Mouse (Mus musculus) embryonic facial prominence, embryonic 13.5 days (tissue): Measurements from ENCODE around the gene Cyb561a3. TPM values are rescaled to one million over a fixed set of nuclear protein-coding genes. Genes with fewer than 3 reads are reported as not detected.

Source experiments
- ATAC-seq: fragments of 200-750 bp; cut with Nextera tagmentation; 2 replicates; pipeline ENCODE4 v1.8.0; 2017; ENCODE audit warnings: low read depth; ENCODE audit not compliant: insufficient number of reproducible peaks, insufficient read depth, low FRiP score, low TSS enrichment
- H3K27ac ChIP-seq: fragments of 300-500 bp; sonication (generic); 2 replicates; pipeline ENCODE4 v1.5.1; 2015; ENCODE audit warnings: moderate library complexity, mild to moderate bottlenecking, inconsistent platforms
- H3K27me3 ChIP-seq: fragments of 300-500 bp; sonication (generic); 2 replicates; pipeline ENCODE4 v1.6.1; 2015; ENCODE audit warnings: mild to moderate bottlenecking, inconsistent platforms
- H3K36me3 ChIP-seq: fragments of 300-500 bp; sonication (generic); 2 replicates; pipeline ENCODE4 v1.6.1; 2015; ENCODE audit warnings: mild to moderate bottlenecking, inconsistent platforms
- H3K4me1 ChIP-seq: fragments of 300-500 bp; sonication (generic); 2 replicates; pipeline ENCODE4 v1.6.1; 2015; ENCODE audit warnings: inconsistent platforms
- H3K4me2 ChIP-seq: fragments of 300-500 bp; sonication (generic); 2 replicates; pipeline ENCODE4 v1.6.1; 2015; ENCODE audit warnings: moderate library complexity, mild to moderate bottlenecking, inconsistent platforms
- H3K4me3 ChIP-seq: fragments of 300-500 bp; sonication (generic); 2 replicates; pipeline ENCODE4 v1.5.1; 2015; ENCODE audit warnings: mild to moderate bottlenecking, inconsistent platforms
- H3K9ac ChIP-seq: fragments of 300-500 bp; sonication (generic); 2 replicates; pipeline ENCODE4 v1.6.1; 2015; ENCODE audit warnings: mild to moderate bottlenecking, inconsistent platforms
- H3K9me3 ChIP-seq: fragments of 300-500 bp; sonication (generic); 2 replicates; pipeline ENCODE4 v1.6.1; 2016; ENCODE audit warnings: inconsistent platforms
- WGBS: fragments of 180-500 bp; shearing (Covaris S2); methylation state at CpG from one replicate; pipeline ENCODE4 v1.1.7; 2015; ENCODE audit warnings: mixed read lengths; 5-methylcytosine and 5-hydroxymethylcytosine counted together
- polyA plus RNA-seq: library from polyadenylated mRNA; unstranded; fragments of >200 nt; fragmentation: Nextera tagmentation; extraction: Ambion mirVana; gene quantifications from 2 replicates; pipeline ENCODE4 v1.2.1, GENCODE M21; 2015

Cyb561a3 gene
- polyA plus RNA-seq, 1 experiment from 2014 or later = 18.7 TPM

- no peak overlapping the region for H3K4me3 ChIP-seq
- no peaks in the 10 kb centered on the region for H3K27me3 ChIP-seq
- H3K9ac ChIP-seq = no peak overlapping the region
- no peak overlapping the region for H3K4me2 ChIP-seq
- no peak for ATAC-seq
- no peaks in the 10 kb centered on the region for H3K4me1 ChIP-seq
- H3K9me3 ChIP-seq = no peaks in the 10 kb centered on the region
- H3K27ac ChIP-seq = no peak overlapping the region
- H3K36me3 ChIP-seq = peaks cover 13% of the 10 kb centered on the region
- WGBS = 87% methylated on average over 4 of the region's 4 CpGs
These were observed 11.8 kb upstream of the Cyb561a3 start for GRCm38 (mm10) chr19:10565217-10565616.

GRCm38 (mm10) chr19:10569627-10570026, 7.3 kb upstream of the Cyb561a3 start:
- WGBS = 95% methylated on average over 6 of the region's 6 CpGs
- Histone ChIP-seq H3K36me3 (peaks cover 53% of the 10 kb centered on the region), H3K4me2 (no peak overlapping the region), H3K9ac (no peak overlapping the region), H3K4me1 (no peaks in the 10 kb centered on the region), H3K27me3 (no peaks in the 10 kb centered on the region), H3K9me3 (no peaks in the 10 kb centered on the region), H3K27ac (no peak overlapping the region), H3K4me3 (no peak overlapping the region)
- no peak for ATAC-seq

DNA sequence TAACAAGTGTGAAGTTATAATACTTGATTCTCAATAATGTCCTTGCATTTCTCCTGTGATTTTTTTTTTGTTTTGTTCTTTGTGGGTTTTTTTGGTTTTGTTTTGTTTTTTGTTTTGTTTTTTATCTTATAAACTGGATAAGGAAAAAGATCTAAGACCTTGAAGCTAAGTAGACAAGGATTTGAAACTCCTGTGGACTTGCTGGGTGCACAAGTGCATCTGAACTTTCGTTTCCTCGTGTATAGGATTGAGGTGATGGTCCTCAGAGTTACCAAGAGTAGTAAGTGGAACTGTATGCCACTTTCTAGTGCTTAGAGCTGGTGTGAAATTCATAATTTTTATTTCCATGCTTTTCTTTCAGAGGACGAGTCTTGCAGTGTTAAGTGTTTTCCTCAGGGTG, 3.1 kb downstream of the Cyb561a3 start:
- WGBS = 66% methylated on average over 3 of the region's 3 CpGs
- Histone ChIP-seq H3K9ac (no peak overlapping the region), H3K4me2 (no peak overlapping the region), H3K27me3 (no peaks in the 10 kb centered on the region), H3K36me3 (peaks cover 9% of the 10 kb centered on the region), H3K4me3 (no peak overlapping the region), H3K27ac (no peak overlapping the region), H3K4me1 (peaks cover 18% of the 10 kb centered on the region), H3K9me3 (no peaks in the 10 kb centered on the region)
- ATAC-seq = no peak

GRCm38 (mm10) chr19:10580761-10581160, 3.8 kb downstream of the Cyb561a3 start:
- H3K36me3 ChIP-seq = peaks cover 7% of the 10 kb centered on the region
- H3K4me3 ChIP-seq = no peak overlapping the region
- H3K9me3 ChIP-seq = no peaks in the 10 kb centered on the region
- ATAC-seq = no peak
- no peaks in the 10 kb centered on the region for H3K27me3 ChIP-seq
- H3K9ac ChIP-seq = no peak overlapping the region
- H3K4me1 ChIP-seq = peaks cover 18% of the 10 kb centered on the region
- WGBS = 83% methylated on average over 3 of the region's 3 CpGs
- H3K27ac ChIP-seq = no peak overlapping the region
- H3K4me2 ChIP-seq = no peak overlapping the region

- Histone ChIP-seq H3K27me3 (no peaks in the 10 kb centered on the region), H3K9ac (no peak overlapping the region), H3K27ac (no peak overlapping the region), H3K4me3 (no peak overlapping the region), H3K9me3 (no peaks in the 10 kb centered on the region), H3K36me3 (peaks cover 10% of the 10 kb centered on the region), H3K4me2 (no peak overlapping the region), H3K4me1 (peaks cover 13% of the 10 kb centered on the region)
- no peak for ATAC-seq
- 85% methylated on average over 6 of the region's 6 CpGs for WGBS
These were observed 5.0 kb downstream of the Cyb561a3 start for GRCm38 (mm10) chr19:10581984-10582383.

- no peak overlapping the region for H3K4me2 ChIP-seq
- no peak overlapping the region for H3K27ac ChIP-seq
- H3K9ac ChIP-seq = no peak overlapping the region
- no peak for ATAC-seq
- H3K27me3 ChIP-seq = no peaks in the 10 kb centered on the region
- no peaks in the 10 kb centered on the region for H3K9me3 ChIP-seq
- H3K4me3 ChIP-seq = no peak overlapping the region
- peaks cover 4% of the 10 kb centered on the region for H3K4me1 ChIP-seq
- H3K36me3 ChIP-seq = peaks cover 14% of the 10 kb centered on the region
- 81% methylated on average over 7 of the region's 7 CpGs for WGBS
These were observed 6.7 kb downstream of the Cyb561a3 start for GRCm38 (mm10) chr19:10583550-10584146.

DNA sequence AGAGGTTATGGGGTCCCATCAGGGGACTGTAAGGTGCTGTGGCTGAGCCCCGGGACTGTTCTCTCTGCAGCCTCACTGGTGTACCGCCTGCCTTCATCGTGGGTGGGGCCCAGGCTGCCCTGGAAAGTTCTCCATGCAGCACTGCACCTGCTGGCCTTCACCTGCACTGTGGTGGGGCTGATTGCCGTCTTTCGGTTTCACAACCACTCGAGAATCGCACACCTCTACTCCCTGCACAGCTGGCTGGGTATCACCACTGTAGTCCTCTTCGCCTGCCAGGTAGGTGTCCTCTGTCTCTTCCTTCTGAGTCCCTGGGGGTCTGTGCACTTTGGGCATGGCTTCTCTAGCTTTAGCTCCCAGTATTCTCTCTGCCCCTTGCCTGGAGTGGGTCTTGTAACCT, 8.1 kb downstream of the Cyb561a3 start:
- H3K4me1 ChIP-seq = peaks cover 11% of the 10 kb centered on the region
- peaks cover 14% of the 10 kb centered on the region for H3K36me3 ChIP-seq
- no peaks in the 10 kb centered on the region for H3K9me3 ChIP-seq
- WGBS = 86% methylated on average over 8 of the region's 8 CpGs
- H3K9ac ChIP-seq = no peak overlapping the region
- H3K27me3 ChIP-seq = no peaks in the 10 kb centered on the region
- no peak overlapping the region for H3K4me2 ChIP-seq
- H3K4me3 ChIP-seq = no peak overlapping the region
- no peak for ATAC-seq
- no peak overlapping the region for H3K27ac ChIP-seq

GRCm38 (mm10) chr19:10587231-10587630, 10.3 kb downstream of the Cyb561a3 start:
- H3K9ac ChIP-seq = no peak overlapping the region
- no peak for ATAC-seq
- H3K27ac ChIP-seq = no peak overlapping the region
- no peak overlapping the region for H3K4me3 ChIP-seq
- H3K27me3 ChIP-seq = no peaks in the 10 kb centered on the region
- no peak overlapping the region for H3K4me2 ChIP-seq
- 83% methylated on average over 8 of the region's 8 CpGs for WGBS
- peaks cover 20% of the 10 kb centered on the region for H3K36me3 ChIP-seq
- peaks cover 11% of the 10 kb centered on the region for H3K4me1 ChIP-seq
- H3K9me3 ChIP-seq = no peaks in the 10 kb centered on the region

- peaks cover 25% of the 10 kb centered on the region for H3K36me3 ChIP-seq
- peaks cover 11% of the 10 kb centered on the region for H3K4me1 ChIP-seq
- ATAC-seq = peak; percentile 8; the same call in 1 of the 2 replicates
- peak overlapping the region; percentile 7; the same call in 1 of the 2 replicates for H3K4me2 ChIP-seq
- no peak overlapping the region for H3K4me3 ChIP-seq
- no peaks in the 10 kb centered on the region for H3K27me3 ChIP-seq
- 32% methylated on average over 5 of the region's 5 CpGs for WGBS
- peak overlapping the region; percentile 2; the same call in 1 of the 2 replicates for H3K9ac ChIP-seq
- H3K27ac ChIP-seq = peak overlapping the region; percentile 86
- H3K9me3 ChIP-seq = no peaks in the 10 kb centered on the region
These were observed 12.3 kb downstream of the Cyb561a3 start for GRCm38 (mm10) chr19:10589127-10589857.

GRCm38 (mm10) chr19:10590301-10590700, 13.3 kb downstream of the Cyb561a3 start:
- Histone ChIP-seq H3K4me2 (no peak overlapping the region), H3K4me1 (peaks cover 11% of the 10 kb centered on the region), H3K27ac (0 out of 2 replicates have a peak overlapping the region, but pooled peaks have one; percentile 86), H3K36me3 (peaks cover 31% of the 10 kb centered on the region), H3K9ac (no peak overlapping the region), H3K4me3 (no peak overlapping the region), H3K27me3 (no peaks in the 10 kb centered on the region), H3K9me3 (no peaks in the 10 kb centered on the region)
- ATAC-seq = no peak
- 55% methylated on average over 3 of the region's 3 CpGs for WGBS

- Histone ChIP-seq H3K27me3 (no peaks in the 10 kb centered on the region), H3K9ac (no peak overlapping the region), H3K4me1 (peaks cover 11% of the 10 kb centered on the region), H3K9me3 (no peaks in the 10 kb centered on the region), H3K4me2 (no peak overlapping the region), H3K4me3 (no peak overlapping the region), H3K36me3 (peaks cover 43% of the 10 kb centered on the region), H3K27ac (no peak overlapping the region)
- ATAC-seq = no peak
- WGBS = 88% methylated on average over 6 of the region's 6 CpGs
These were observed 14.8 kb downstream of the Cyb561a3 start for GRCm38 (mm10) chr19:10591659-10592377.
